Mouse (Mus musculus) forebrain, embryonic 16.5 days (tissue): Measurements from ENCODE around the gene Dpf1. TPM values are rescaled to one million over a fixed set of nuclear protein-coding genes. Genes with fewer than 3 reads are reported as not detected.

Experiments used
- ATAC-seq: fragments of 200-750 bp; cut with Nextera tagmentation; 2 replicates; pipeline ENCODE4 v1.8.0; 2017; ENCODE audit warnings: mild to moderate bottlenecking, moderate library complexity
- H3K27ac ChIP-seq: fragments of 300-500 bp; sonication (generic); 2 replicates; pipeline ENCODE4 v1.5.1; 2014; ENCODE audit warnings: low read length, control low read depth
- H3K27me3 ChIP-seq: fragments of 300-500 bp; sonication (generic); replicated peaks from 2 replicates; pipeline ENCODE4 v1.6.1; 2014; ENCODE audit warnings: low read length; ENCODE audit not compliant: control insufficient read depth, insufficient read depth
- H3K36me3 ChIP-seq: fragments of 300-500 bp; sonication (generic); 2 replicates; pipeline ENCODE4 v1.6.1; 2014; ENCODE audit not compliant: control insufficient read depth, insufficient read depth
- H3K4me1 ChIP-seq: fragments of 300-500 bp; sonication (generic); replicated peaks from 2 replicates; pipeline ENCODE4 v1.6.1; 2014; ENCODE audit warnings: low read length; ENCODE audit not compliant: control insufficient read depth, insufficient read depth
- H3K4me2 ChIP-seq: fragments of 300-500 bp; sonication (generic); 2 replicates; pipeline ENCODE4 v1.6.1; 2014; ENCODE audit warnings: mild to moderate bottlenecking, low read length, control low read depth
- H3K4me3 ChIP-seq: fragments of 300-500 bp; sonication (generic); replicated peaks from 2 replicates; pipeline ENCODE4 v1.5.1; 2014; ENCODE audit warnings: mild to moderate bottlenecking, low read length, control low read depth
- H3K9ac ChIP-seq: fragments of 300-500 bp; sonication (generic); replicated peaks from 2 replicates; pipeline ENCODE4 v1.6.1; 2014; ENCODE audit warnings: low read depth, low read length, control low read depth
- H3K9me3 ChIP-seq: fragments of 300-500 bp; sonication (generic); 2 replicates; pipeline ENCODE4 v1.6.1; 2016; ENCODE audit warnings: low read length; ENCODE audit not compliant: control insufficient read depth
- WGBS: fragments of 180-500 bp; shearing (Covaris S2); extraction: QIAGEN DNeasy Blood & Tissue Kit; methylation state at CpG from one replicate; pipeline ENCODE4 v1.1.7; 2014; 5-methylcytosine and 5-hydroxymethylcytosine counted together
- polyA plus RNA-seq: library from polyadenylated mRNA; unstranded; fragments of >200 nt; fragmentation: Nextera tagmentation; extraction: Ambion mirVana; gene quantifications from 2 replicates; pipeline ENCODE4 v1.2.1, GENCODE M21; 2015

The Dpf1 gene
- polyA plus RNA-seq, 1 experiment from 2014 or later, result 270 TPM

- 95% methylated on average over 6 of the region's 6 CpGs for WGBS
- Histone ChIP-seq H3K4me2 (no peak overlapping the region), H3K9ac (no peak overlapping the region), H3K36me3 (no peaks in the 10 kb centered on the region), H3K27me3 (peaks cover 9% of the 10 kb centered on the region; the same call in 1 of the 2 replicates), H3K9me3 (no peaks in the 10 kb centered on the region), H3K4me1 (peaks cover 24% of the 10 kb centered on the region), H3K4me3 (no peak overlapping the region), H3K27ac (no peak overlapping the region)
- ATAC-seq, result no peak
These were observed 19.2 kb upstream of the Dpf1 start for GRCm38 (mm10) chr7:29284523-29284922.

- no peaks in the 10 kb centered on the region; the same call in 1 of the 2 replicates for H3K27me3 ChIP-seq
- 85% methylated on average over 7 of the region's 7 CpGs for WGBS
These were observed 16.3 kb upstream of the Dpf1 start for GRCm38 (mm10) chr7:29287481-29287880.

GRCm38 (mm10) chr7:29288079-29288478 lies 15.7 kb upstream of the Dpf1 start:
- H3K27ac ChIP-seq, result no peak overlapping the region
- H3K4me3 ChIP-seq, result no peak overlapping the region
- H3K27me3 ChIP-seq, result no peaks in the 10 kb centered on the region; the same call in 1 of the 2 replicates
- ATAC-seq, result no peak
- no peaks in the 10 kb centered on the region for H3K9me3 ChIP-seq
- H3K36me3 ChIP-seq, result no peaks in the 10 kb centered on the region
- no peak overlapping the region for H3K9ac ChIP-seq
- H3K4me1 ChIP-seq, result peaks cover 32% of the 10 kb centered on the region
- H3K4me2 ChIP-seq, result no peak overlapping the region
- 92% methylated on average over 2 of the region's 2 CpGs for WGBS

More at GRCm38 (mm10) chr7:29287481-29287880, 16.3 kb upstream of the Dpf1 start:
- H3K36me3 ChIP-seq, result no peaks in the 10 kb centered on the region
- H3K4me3 ChIP-seq, result no peak overlapping the region
- no peaks in the 10 kb centered on the region for H3K9me3 ChIP-seq
- ATAC-seq, result no peak
- no peak overlapping the region for H3K4me2 ChIP-seq
- no peak overlapping the region for H3K27ac ChIP-seq
- no peak overlapping the region for H3K9ac ChIP-seq
- peaks cover 27% of the 10 kb centered on the region for H3K4me1 ChIP-seq

GRCm38 (mm10) chr7:29288942-29289638 lies 14.7 kb upstream of the Dpf1 start, which contains the start of gene Ppp1r14a:
Gene Ppp1r14a, plus strand, starts transcription at chr7:29289308.
- peaks cover 37% of the 10 kb centered on the region for H3K4me1 ChIP-seq
- H3K27ac ChIP-seq, result no peak within 1 kb of the TSS
- ATAC-seq, result peak; percentile 25; the same call in 1 of the 2 replicates
- peak within 1 kb of the TSS; percentile 91 for H3K4me2 ChIP-seq
- peak within 1 kb of the TSS; percentile 60 for H3K4me3 ChIP-seq
- H3K9ac ChIP-seq, result peak within 1 kb of the TSS; percentile 70
- no peaks in the 10 kb centered on the region for H3K9me3 ChIP-seq
- WGBS, result under 1% methylated on average over 59 of the region's 59 CpGs
- no peaks in the 10 kb centered on the region for H3K36me3 ChIP-seq
- H3K27me3 ChIP-seq, result no peaks in the 10 kb centered on the region

- H3K4me1 ChIP-seq, result peaks cover 37% of the 10 kb centered on the region
- no peak for ATAC-seq
- 79% methylated on average over 6 of the region's 6 CpGs for WGBS
These were observed 13.9 kb upstream of the Dpf1 start for GRCm38 (mm10) chr7:29289856-29290255.

DNA sequence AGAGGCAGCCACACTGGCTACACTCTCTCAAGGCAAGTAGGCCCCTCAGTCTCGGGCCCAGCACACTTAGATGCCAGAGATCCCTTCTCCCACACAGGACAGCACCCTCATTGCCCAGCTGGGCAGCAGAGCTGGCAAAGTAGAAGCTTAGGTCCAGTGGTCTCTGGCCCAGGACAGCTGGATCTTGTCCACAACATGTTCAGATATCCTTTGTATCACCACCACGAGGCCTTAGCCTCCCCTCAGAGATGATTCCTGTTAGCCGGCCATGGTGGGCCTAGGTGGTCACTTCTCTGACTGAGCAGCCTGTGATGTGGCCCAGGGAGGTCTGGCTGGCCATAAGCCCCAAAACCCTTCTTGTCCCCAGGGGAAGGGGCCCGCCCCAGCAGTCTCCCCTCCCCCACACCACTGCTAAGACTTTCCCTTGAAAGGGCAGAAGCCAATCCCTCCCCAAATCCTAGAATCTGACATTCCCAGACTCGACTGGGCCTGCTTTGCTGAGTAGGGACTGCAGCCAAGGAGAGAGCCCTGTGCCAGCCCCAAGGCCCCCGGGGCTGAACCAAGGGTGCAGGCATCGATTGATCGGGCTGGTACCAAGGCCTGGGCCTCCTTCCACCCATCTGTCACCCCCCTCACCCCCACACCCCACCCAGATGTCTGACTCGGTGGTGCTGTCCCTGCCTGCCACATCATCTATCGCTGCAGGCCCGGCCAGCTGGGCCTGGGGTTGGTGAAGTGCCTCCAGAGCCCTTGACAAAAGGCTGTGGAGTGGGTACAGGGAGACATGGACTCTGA lies 12.9 kb upstream of the Dpf1 start:
- H3K4me3 ChIP-seq, result no peak overlapping the region
- H3K27me3 ChIP-seq, result no peaks in the 10 kb centered on the region
- peak; percentile 32 for ATAC-seq
- H3K9me3 ChIP-seq, result no peaks in the 10 kb centered on the region
- H3K27ac ChIP-seq, result peak overlapping the region; percentile 86
- no peak overlapping the region for H3K9ac ChIP-seq
- H3K4me2 ChIP-seq, result peak overlapping the region; percentile 5; the same call in 1 of the 2 replicates
- peaks cover 37% of the 10 kb centered on the region for H3K4me1 ChIP-seq
- WGBS, result 36% methylated on average over 11 of the region's 11 CpGs
- H3K36me3 ChIP-seq, result no peaks in the 10 kb centered on the region

More at GRCm38 (mm10) chr7:29289856-29290255, 13.9 kb upstream of the Dpf1 start:
- H3K27me3 ChIP-seq, result no peaks in the 10 kb centered on the region
- no peak overlapping the region; the same call in 1 of the 2 replicates for H3K4me2 ChIP-seq
- peak overlapping the region; percentile 70 for H3K9ac ChIP-seq
- H3K27ac ChIP-seq, result no peak overlapping the region
- no peaks in the 10 kb centered on the region for H3K9me3 ChIP-seq
- no peaks in the 10 kb centered on the region for H3K36me3 ChIP-seq
- H3K4me3 ChIP-seq, result peak overlapping the region; percentile 60

DNA sequence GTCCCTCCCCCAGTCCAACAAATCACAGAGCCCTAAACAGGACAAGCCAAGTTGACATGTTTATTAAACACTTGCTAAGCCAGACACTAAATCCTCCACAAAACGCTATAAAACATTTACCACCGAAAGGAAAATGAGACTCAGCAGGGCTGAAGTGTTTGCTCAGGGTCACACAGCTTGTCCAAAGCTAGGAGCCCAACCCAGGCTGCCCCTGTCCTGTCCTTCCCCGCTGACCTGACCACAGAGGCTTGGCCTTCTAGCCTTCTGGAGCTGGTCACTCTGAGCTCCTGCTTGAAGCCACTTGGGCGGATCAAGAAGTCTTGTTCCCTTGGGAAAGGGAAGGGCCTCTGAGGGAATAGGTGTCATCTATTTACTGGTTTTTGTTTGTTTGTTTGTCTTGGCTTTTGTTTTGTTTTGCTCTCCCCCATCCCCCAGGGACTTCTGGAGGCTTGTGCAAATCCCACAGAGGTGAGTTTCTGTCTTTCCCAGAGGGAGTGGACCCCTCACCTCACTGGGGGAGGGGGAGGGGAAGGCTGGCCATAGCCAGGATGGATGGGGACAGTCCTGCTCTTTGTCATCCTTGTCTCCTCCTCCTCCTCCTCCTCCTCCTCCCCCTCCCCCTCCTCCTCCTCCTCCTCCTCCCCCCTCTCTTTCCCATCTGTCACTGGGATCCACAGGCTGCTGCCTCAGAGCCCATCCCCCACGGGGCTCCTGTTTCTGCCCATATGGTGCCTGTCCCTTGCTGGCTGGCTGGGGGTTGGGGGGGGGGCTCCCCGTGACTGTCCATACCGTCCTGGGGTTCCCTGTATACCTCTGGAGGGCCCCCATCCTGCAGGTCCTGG lies 11.9 kb upstream of the Dpf1 start:
- Histone ChIP-seq H3K27me3 (no peaks in the 10 kb centered on the region), H3K4me3 (no peak overlapping the region), H3K9me3 (no peaks in the 10 kb centered on the region), H3K4me1 (peaks cover 37% of the 10 kb centered on the region), H3K27ac (peak overlapping the region; percentile 86), H3K9ac (0 out of 2 replicates have a peak overlapping the region, but pooled peaks have one; percentile 15), H3K36me3 (no peaks in the 10 kb centered on the region), H3K4me2 (peak overlapping the region; percentile 29)
- ATAC-seq, result peak; percentile 56
- 27% methylated on average over 6 of the region's 7 CpGs for WGBS

- peak; percentile 31; the same call in 1 of the 2 replicates for ATAC-seq
These were observed 11.2 kb upstream of the Dpf1 start for GRCm38 (mm10) chr7:29292458-29293098.

More at GRCm38 (mm10) chr7:29292458-29293098, 11.2 kb upstream of the Dpf1 start:
- Histone ChIP-seq H3K27me3 (no peaks in the 10 kb centered on the region), H3K9me3 (no peaks in the 10 kb centered on the region), H3K27ac (peak overlapping the region; percentile 80), H3K36me3 (no peaks in the 10 kb centered on the region), H3K4me3 (no peak overlapping the region), H3K4me2 (peak overlapping the region; percentile 29; the same call in 1 of the 2 replicates), H3K4me1 (peaks cover 37% of the 10 kb centered on the region), H3K9ac (no peak overlapping the region)
- WGBS, result 24% methylated on average over 8 of the region's 8 CpGs
